Mouse (Mus musculus): ENCODE measurements around the gene Rin2. TPM values are rescaled to one million over a fixed set of nuclear protein-coding genes. Genes with fewer than 3 reads are reported as not detected.
"Not testable (repeated sequence)": the region's sequence is repeated elsewhere in the genome, so short reads cannot be mapped to it uniquely, and the experiment has no call there.

Gene Rin2
- polyA plus RNA-seq, 1 experiment from 2014 or later, result 21.1 TPM

DNA sequence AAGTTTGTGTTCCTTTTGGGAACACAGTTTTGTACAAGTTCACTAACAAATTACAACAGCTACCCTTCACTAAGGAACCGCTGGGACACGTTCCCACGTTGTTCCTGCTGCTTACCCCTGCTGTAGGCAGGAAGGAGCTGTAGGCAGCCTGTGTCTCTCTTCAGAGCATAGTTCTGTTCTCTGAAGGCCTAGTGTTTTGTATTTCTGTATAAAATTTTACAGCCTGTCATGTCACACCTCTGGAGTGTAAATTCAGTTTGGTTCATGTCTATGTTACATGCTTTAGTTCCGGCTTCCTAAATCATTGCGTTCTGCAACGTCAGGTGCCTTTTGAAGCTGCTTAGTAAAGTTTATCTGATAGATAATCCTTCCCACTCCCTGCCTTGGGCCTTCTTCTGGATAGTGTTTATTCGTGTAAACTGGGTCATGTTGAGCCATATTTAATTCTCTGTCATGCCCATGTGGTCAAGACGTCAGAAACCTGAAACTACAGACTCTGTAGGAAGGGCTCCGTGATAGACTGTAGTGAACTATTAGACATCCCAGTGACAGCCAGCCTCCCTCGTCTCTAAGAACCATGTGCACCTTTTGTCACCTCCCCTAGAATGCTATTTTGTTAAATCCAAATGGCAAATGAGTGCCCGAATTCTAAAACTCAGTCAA lies 34.8 kb downstream of the Rin2 start:
- Histone ChIP-seq H3K27ac (replicated peaks; ENCODE audit: low read depth, low read length) (no peak overlapping the region), H3K9ac (replicated peaks; ENCODE audit: low read length) (no peak overlapping the region), H3K9me3 (replicated peaks; ENCODE audit: control insufficient read depth, low read length) (no peaks in the 10 kb centered on the region), H3K27me3 (ENCODE audit: control insufficient read depth, insufficient read depth, low read length) (no peaks in the 10 kb centered on the region), H3K4me2 (ENCODE audit: low read depth, low read length) (no peak overlapping the region), H3K4me1 (ENCODE audit: control insufficient read depth, insufficient read depth, low read length) (no peaks in the 10 kb centered on the region), H3K36me3 (replicated peaks; ENCODE audit: control insufficient read depth, insufficient read depth, low read depth, low read length) (no peaks in the 10 kb centered on the region), H3K4me3 (ENCODE audit: low read depth, low read length) (no peak overlapping the region)
- 80% methylated on average over 11 of the region's 11 CpGs for WGBS
- DNase-seq (ENCODE audit: low spot score) (no peak), ATAC-seq (replicated peaks; ENCODE audit: insufficient number of reproducible peaks, low FRiP score, low TSS enrichment, low read depth) (no peak)

DNA sequence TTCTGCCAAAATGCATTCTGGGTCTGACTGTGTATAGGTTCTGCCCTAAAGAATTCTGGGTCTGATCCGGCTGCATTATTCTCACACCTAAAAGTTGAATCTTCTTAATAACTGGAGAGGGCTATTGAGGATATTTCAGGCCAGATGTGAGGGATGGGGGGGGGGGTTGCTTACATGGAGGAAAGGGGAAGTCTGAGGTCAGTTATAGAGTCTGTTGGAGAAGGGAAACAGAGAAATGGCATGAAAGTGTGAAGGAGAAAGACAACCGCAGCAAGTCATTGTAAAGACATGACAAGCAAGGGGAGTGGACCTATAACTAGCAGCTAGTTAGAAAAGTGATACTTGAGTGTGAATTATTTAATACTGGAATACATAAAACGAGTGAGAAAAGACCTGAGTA lies 36.5 kb downstream of the Rin2 start:
- no peaks in the 10 kb centered on the region for H3K9me3 ChIP-seq (replicated peaks; ENCODE audit: control insufficient read depth, low read length)
- H3K4me1 ChIP-seq (ENCODE audit: control insufficient read depth, insufficient read depth, low read length), result no peaks in the 10 kb centered on the region
- no peaks in the 10 kb centered on the region for H3K36me3 ChIP-seq (replicated peaks; ENCODE audit: control insufficient read depth, insufficient read depth, low read depth, low read length)
- no peak overlapping the region for H3K4me2 ChIP-seq (ENCODE audit: low read depth, low read length)
- no peak overlapping the region for H3K4me3 ChIP-seq (ENCODE audit: low read depth, low read length)
- WGBS, result 77% methylated on average over 3 of the region's 3 CpGs
- H3K27me3 ChIP-seq (ENCODE audit: control insufficient read depth, insufficient read depth, low read length), result no peaks in the 10 kb centered on the region
- no peak for ATAC-seq (replicated peaks; ENCODE audit: insufficient number of reproducible peaks, low FRiP score, low TSS enrichment, low read depth)
- DNase-seq (ENCODE audit: low spot score), result no peak
- no peak overlapping the region for H3K27ac ChIP-seq (replicated peaks; ENCODE audit: low read depth, low read length)
- H3K9ac ChIP-seq (replicated peaks; ENCODE audit: low read length), result no peak overlapping the region

DNA sequence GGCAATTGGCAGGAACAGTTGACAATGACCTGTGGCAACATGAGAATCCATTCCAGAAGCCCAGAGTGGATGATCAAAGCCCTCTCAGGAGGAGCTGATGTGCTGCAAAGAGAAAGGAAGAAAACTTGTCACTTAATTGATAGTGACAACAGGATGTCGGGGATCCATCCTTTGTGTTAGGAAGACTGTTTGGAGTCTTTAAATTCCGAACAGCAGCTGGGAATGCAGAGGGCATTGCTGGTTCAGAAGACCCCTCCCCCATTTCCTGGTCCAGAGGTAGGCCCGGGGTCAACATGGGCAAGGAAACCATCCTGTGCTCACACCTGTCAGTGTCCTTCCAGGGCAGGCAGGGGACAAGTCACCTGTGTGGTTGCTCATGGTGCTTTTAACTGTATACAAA lies 37.0 kb downstream of the Rin2 start:
- WGBS, result 13% methylated on average over 3 of the region's 3 CpGs
- H3K27me3 ChIP-seq (ENCODE audit: control insufficient read depth, insufficient read depth, low read length), result no peaks in the 10 kb centered on the region
- no peaks in the 10 kb centered on the region for H3K9me3 ChIP-seq (replicated peaks; ENCODE audit: control insufficient read depth, low read length)
- H3K4me3 ChIP-seq (ENCODE audit: low read depth, low read length), result no peak overlapping the region
- no peak overlapping the region for H3K4me2 ChIP-seq (ENCODE audit: low read depth, low read length)
- ATAC-seq (replicated peaks; ENCODE audit: insufficient number of reproducible peaks, low FRiP score, low TSS enrichment, low read depth), result no peak
- peak; percentile 9 for DNase-seq (ENCODE audit: low spot score)
- H3K9ac ChIP-seq (replicated peaks; ENCODE audit: low read length), result no peak overlapping the region
- no peak overlapping the region for H3K27ac ChIP-seq (replicated peaks; ENCODE audit: low read depth, low read length)
- H3K36me3 ChIP-seq (replicated peaks; ENCODE audit: control insufficient read depth, insufficient read depth, low read depth, low read length), result no peaks in the 10 kb centered on the region
- no peaks in the 10 kb centered on the region for H3K4me1 ChIP-seq (ENCODE audit: control insufficient read depth, insufficient read depth, low read length)

- DNase-seq (ENCODE audit: low spot score) (no peak), ATAC-seq (replicated peaks; ENCODE audit: insufficient number of reproducible peaks, low FRiP score, low TSS enrichment, low read depth) (no peak)
- no peak overlapping the region for H3K27ac ChIP-seq (replicated peaks; ENCODE audit: low read depth, low read length)
- 92% methylated on average over 1 of the region's 1 CpGs for WGBS
- H3K36me3 ChIP-seq (replicated peaks; ENCODE audit: control insufficient read depth, insufficient read depth, low read depth, low read length), result no peaks in the 10 kb centered on the region
- no peak overlapping the region for H3K4me2 ChIP-seq (ENCODE audit: low read depth, low read length)
- H3K4me3 ChIP-seq (ENCODE audit: low read depth, low read length), result no peak overlapping the region
- no peaks in the 10 kb centered on the region for H3K27me3 ChIP-seq (ENCODE audit: control insufficient read depth, insufficient read depth, low read length)
- H3K9me3 ChIP-seq (replicated peaks; ENCODE audit: control insufficient read depth, low read length), result no peaks in the 10 kb centered on the region
- no peaks in the 10 kb centered on the region for H3K4me1 ChIP-seq (ENCODE audit: control insufficient read depth, insufficient read depth, low read length)
- H3K9ac ChIP-seq (replicated peaks; ENCODE audit: low read length), result no peak overlapping the region
Observed at GRCm38 (mm10) chr2:145717539-145717938, 42.5 kb downstream of the Rin2 start.

GRCm38 (mm10) chr2:145718624-145719183 lies 43.7 kb downstream of the Rin2 start:
- Histone ChIP-seq H3K4me1 (ENCODE audit: control insufficient read depth, insufficient read depth, low read length) (no peaks in the 10 kb centered on the region), H3K27me3 (ENCODE audit: control insufficient read depth, insufficient read depth, low read length) (no peaks in the 10 kb centered on the region), H3K4me3 (ENCODE audit: low read depth, low read length) (no peak overlapping the region), H3K4me2 (ENCODE audit: low read depth, low read length) (no peak overlapping the region), H3K27ac (replicated peaks; ENCODE audit: low read depth, low read length) (no peak overlapping the region), H3K9ac (replicated peaks; ENCODE audit: low read length) (no peak overlapping the region), H3K9me3 (replicated peaks; ENCODE audit: control insufficient read depth, low read length) (no peaks in the 10 kb centered on the region), H3K36me3 (replicated peaks; ENCODE audit: control insufficient read depth, insufficient read depth, low read depth, low read length) (no peaks in the 10 kb centered on the region)
- ATAC-seq (replicated peaks; ENCODE audit: insufficient number of reproducible peaks, low FRiP score, low TSS enrichment, low read depth) (0 out of 2 replicates have a peak, but pooled peaks have one; percentile 29), DNase-seq (ENCODE audit: low spot score) (no peak)
- 77% methylated on average over 5 of the region's 5 CpGs for WGBS

- no peak overlapping the region for H3K9ac ChIP-seq (replicated peaks; ENCODE audit: low read length)
- 76% methylated on average over 3 of the region's 3 CpGs for WGBS
Observed at GRCm38 (mm10) chr2:145720157-145720556, 45.1 kb downstream of the Rin2 start.

GRCm38 (mm10) chr2:145720743-145721142 lies 45.7 kb downstream of the Rin2 start:
- ATAC-seq (replicated peaks; ENCODE audit: insufficient number of reproducible peaks, low FRiP score, low TSS enrichment, low read depth) (no peak), DNase-seq (ENCODE audit: low spot score) (no peak)
- Histone ChIP-seq H3K4me3 (ENCODE audit: low read depth, low read length) (no peak overlapping the region), H3K27me3 (ENCODE audit: control insufficient read depth, insufficient read depth, low read length) (no peaks in the 10 kb centered on the region), H3K9ac (replicated peaks; ENCODE audit: low read length) (no peak overlapping the region), H3K27ac (replicated peaks; ENCODE audit: low read depth, low read length) (no peak overlapping the region), H3K36me3 (replicated peaks; ENCODE audit: control insufficient read depth, insufficient read depth, low read depth, low read length) (no peaks in the 10 kb centered on the region), H3K4me2 (ENCODE audit: low read depth, low read length) (no peak overlapping the region), H3K9me3 (replicated peaks; ENCODE audit: control insufficient read depth, low read length) (no peaks in the 10 kb centered on the region), H3K4me1 (ENCODE audit: control insufficient read depth, insufficient read depth, low read length) (no peaks in the 10 kb centered on the region)
- WGBS, result 90% methylated on average over 2 of the region's 2 CpGs

More at GRCm38 (mm10) chr2:145720157-145720556, 45.1 kb downstream of the Rin2 start:
- Histone ChIP-seq H3K27ac (replicated peaks; ENCODE audit: low read depth, low read length) (no peak overlapping the region), H3K36me3 (replicated peaks; ENCODE audit: control insufficient read depth, insufficient read depth, low read depth, low read length) (no peaks in the 10 kb centered on the region), H3K4me2 (ENCODE audit: low read depth, low read length) (no peak overlapping the region), H3K4me3 (ENCODE audit: low read depth, low read length) (no peak overlapping the region), H3K4me1 (ENCODE audit: control insufficient read depth, insufficient read depth, low read length) (no peaks in the 10 kb centered on the region), H3K9me3 (replicated peaks; ENCODE audit: control insufficient read depth, low read length) (no peaks in the 10 kb centered on the region), H3K27me3 (ENCODE audit: control insufficient read depth, insufficient read depth, low read length) (no peaks in the 10 kb centered on the region)
- no peak for DNase-seq (ENCODE audit: low spot score)
- no peak for ATAC-seq (replicated peaks; ENCODE audit: insufficient number of reproducible peaks, low FRiP score, low TSS enrichment, low read depth)

DNA sequence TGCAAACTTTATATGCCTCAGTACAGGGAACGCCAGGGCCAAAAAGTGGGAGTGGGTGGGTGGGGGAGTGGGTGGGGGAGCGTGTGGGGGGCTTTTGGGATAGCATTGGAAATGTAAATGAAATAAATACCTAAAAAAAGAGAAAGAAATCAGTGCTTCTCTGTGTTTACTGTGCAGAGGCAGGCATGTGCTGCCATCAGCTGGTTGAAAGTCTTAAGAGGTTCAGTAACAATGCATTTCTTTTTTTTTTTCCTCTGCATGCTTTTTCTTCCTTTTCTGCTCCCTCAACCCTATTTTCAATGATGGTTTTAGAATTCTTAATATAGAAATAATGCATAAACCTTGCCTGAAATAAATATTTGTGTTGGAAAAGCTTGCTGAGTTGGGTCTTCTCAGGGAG lies 47.3 kb downstream of the Rin2 start:
- not testable (repeated sequence) for H3K27me3 ChIP-seq (ENCODE audit: control insufficient read depth, insufficient read depth, low read length); DNase-seq (ENCODE audit: low spot score); H3K27ac ChIP-seq (replicated peaks; ENCODE audit: low read depth, low read length); H3K36me3 ChIP-seq (replicated peaks; ENCODE audit: control insufficient read depth, insufficient read depth, low read depth, low read length); H3K4me1 ChIP-seq (ENCODE audit: control insufficient read depth, insufficient read depth, low read length); H3K9me3 ChIP-seq (replicated peaks; ENCODE audit: control insufficient read depth, low read length); H3K9ac ChIP-seq (replicated peaks; ENCODE audit: low read length); ATAC-seq (replicated peaks; ENCODE audit: insufficient number of reproducible peaks, low FRiP score, low TSS enrichment, low read depth); H3K4me2 ChIP-seq (ENCODE audit: low read depth, low read length); H3K4me3 ChIP-seq (ENCODE audit: low read depth, low read length)
- WGBS, result 94% methylated on average over 2 of the region's 2 CpGs
